Mouse (Mus musculus) kidney, postnatal 14 days (tissue): ENCODE data around the gene Gm43517.

ENCODE experiments used
- DNase-seq: peaks from one replicate; pipeline ENCODE4 v3.0.0; 2022; ENCODE audit warnings: mixed read lengths

The Gm43517 gene

DNA sequence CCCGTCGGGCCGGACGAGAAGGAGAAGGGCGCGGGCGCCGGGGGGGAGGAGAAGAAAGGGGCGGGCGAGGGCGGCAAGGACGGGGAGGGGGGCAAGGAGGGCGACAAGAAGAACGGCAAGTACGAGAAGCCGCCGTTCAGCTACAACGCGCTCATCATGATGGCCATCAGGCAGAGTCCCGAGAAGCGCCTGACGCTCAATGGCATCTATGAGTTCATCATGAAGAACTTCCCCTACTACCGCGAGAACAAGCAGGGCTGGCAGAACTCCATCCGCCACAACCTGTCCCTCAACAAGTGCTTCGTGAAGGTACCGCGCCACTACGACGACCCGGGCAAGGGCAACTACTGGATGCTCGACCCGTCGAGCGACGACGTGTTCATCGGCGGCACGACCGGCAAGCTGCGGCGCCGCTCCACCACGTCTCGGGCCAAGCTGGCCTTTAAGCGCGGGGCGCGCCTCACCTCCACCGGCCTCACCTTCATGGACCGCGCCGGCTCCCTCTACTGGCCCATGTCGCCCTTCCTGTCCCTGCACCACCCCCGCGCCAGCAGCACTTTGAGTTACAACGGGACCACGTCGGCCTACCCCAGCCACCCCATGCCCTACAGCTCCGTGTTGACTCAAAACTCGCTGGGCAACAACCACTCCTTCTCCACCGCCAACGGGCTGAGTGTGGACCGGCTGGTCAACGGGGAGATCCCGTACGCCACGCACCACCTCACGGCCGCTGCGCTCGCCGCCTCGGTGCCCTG is at the start of gene Gm43517:
TSS of gene Gm43517 (plus strand) at position 299 of the 755 bp plus-strand sequence.
- DNase-seq = no peak

DNA sequence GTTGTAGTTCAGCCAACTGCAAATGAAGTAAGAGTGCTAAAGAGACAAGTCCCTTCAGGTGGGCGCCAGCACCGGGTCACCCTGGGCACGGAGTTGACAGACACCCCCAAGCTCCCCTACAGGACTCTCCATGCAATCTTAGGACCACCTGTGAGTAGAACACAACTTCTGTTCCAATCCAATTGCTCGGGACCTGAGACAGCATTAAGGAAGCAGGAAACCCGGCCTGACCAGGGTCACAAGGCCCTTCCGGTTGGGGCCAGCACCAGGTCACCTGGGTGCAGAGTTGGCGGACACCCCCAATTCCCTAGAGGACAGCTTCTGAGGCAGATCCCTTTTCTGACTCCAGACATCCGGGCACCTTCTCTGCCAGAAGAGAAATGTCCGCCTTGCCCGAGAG is 35.3 kb upstream of the Gm43517 start:
- DNase-seq = no peak

DNA sequence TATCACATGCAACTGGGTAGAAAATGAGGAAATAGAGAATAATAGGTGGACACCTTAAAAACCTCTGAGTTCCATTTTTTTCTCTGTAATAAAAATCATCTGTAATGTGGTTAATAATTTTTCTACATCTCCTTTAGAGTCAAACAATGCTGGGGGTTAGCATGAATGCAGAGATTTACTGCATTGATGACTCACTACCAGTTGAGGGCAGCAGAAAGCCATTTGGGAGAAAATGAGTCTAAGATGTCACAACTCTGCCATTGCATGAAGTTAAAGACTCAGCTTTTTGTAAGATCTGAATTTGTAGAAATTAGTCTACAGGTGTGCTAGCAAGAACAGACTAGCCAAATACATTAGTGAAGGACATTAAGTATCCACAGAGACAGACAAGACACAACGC is 16.0 kb upstream of the Gm43517 start:
- DNase-seq = no peak

DNA sequence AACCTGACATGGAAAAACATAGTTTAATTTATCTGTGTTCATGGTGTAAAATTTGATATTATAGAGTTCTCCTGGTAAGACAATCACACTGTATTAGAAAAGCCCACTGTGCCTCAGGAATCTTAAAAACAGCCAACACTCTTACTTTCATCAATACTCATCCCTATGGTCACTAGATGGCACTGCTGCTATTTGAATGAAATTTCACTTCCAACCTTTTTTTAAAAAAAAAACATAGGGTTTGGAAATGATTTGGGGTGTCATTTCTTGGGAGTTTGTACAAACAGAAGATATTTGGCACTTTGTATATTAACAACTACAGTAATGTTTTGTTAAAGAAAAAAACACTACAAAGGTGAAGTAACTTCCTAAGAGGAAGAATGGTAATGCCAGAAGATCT is 12.8 kb upstream of the Gm43517 start:
- no peak for DNase-seq

DNA sequence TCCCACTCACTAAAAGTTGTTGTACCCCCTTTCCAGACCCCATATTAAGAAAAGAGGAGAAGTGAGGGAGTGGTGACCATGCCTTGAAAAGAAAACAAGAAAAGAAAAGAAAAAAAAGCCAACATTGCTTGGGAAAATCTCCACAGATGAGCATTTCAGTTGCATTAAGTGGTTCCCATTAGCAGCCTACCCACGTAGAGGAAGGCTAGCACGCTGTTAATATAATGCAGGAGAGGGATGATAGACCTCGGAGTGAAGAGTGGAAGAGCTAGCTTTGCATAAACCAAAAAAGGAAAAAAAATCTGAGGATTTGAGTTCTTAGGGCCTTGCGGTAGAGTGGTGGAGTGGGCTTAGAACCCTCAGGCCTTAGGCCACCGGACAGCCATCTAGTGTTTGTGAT is 11.8 kb upstream of the Gm43517 start:
- DNase-seq = no peak

DNA sequence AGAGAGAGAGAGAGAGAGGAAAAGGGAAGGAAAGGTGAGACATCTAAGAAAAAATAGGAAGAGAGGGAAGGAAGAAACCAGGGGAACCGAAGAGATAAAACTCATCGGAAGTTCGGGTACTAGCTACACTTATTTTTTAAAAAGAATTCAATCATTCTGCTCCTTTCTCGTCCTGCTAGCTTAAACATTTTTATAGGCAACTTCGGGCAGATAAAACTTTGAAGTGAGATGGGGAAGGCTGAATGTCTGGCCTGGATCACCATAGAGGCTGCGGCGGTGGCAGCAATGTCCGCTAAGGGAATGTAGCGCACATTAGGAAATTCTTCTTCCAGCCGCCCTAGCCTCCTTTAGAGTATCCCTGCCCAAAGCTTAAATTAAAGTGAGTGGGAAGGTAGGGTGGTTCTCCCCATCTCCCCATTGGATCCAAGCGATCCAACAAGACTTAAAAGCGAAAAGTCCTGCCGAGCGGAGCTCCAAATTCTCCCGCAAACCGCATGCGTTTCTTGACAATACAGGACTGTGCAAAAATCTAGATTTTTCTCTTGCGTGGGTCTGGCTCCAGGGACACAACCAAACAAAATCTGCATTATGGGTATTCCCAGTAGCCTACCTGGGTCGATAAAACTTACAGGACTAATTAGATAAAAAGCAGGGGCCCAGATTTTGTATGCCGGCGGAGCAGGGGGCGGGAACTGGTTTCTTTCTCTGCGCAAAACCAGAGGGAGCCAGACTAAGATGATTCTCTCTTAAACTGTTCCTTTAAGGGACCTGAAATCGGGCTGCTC is 11.0 kb upstream of the Gm43517 start:
- no peak for DNase-seq

DNA sequence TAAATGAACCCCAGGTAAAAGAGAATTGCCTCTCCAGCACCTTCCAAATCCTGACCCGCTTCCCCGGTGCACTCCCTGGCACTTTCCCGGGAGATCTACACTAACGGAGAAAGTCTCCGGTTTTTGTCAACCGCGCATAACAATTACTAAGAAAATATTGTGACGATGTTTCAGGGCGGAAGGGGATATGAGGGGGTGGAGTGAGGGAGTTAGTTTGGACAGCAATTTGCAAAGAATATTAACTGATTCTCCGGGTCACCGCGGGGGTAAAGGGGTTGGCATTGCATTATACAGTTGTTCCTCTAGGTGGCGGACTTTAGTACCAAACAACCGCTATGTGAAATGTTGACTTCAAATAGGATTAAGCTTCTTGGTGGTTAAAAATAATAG is 10.4 kb upstream of the Gm43517 start:
- no peak for DNase-seq

DNA sequence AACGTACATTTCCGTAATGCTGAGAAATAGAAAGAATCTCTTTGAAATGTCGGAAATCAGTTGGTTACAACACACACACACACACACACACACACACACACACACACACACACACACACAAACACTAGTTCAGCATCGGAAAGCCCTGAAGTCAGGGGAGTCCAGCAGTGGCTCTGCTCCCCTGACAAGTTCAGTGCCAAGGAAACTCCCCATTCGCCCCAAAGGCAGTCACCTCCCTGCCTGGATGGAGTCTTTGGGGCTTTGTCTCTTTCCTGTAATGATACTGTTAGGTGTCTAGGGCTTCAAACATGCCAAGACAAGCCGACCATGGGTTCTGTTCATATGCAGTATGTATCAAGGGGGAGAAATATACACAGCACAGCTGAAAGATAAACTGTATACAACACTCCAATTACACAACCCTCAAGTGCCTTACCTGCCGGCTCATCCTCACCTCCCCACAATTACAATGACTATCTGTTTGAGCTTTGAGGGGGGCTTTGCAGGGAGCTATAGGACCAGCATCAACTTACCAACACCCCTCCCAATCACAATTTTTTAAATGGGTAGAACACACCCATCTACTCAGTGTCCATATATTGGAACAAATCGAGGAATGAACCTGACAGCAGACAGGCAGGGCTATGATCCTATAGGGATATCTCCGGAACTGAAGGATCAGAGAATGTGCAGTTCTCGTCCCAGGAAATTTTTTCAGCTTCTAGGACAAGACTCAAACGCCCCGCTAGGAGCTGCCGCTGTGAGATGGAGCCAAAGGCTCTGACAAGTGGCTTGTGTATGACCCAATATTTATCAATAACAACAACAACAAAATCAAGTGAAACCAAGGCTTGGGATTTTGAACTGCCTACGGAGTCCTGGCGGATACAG is 9.3 kb upstream of the Gm43517 start:
- DNase-seq = no peak

DNA sequence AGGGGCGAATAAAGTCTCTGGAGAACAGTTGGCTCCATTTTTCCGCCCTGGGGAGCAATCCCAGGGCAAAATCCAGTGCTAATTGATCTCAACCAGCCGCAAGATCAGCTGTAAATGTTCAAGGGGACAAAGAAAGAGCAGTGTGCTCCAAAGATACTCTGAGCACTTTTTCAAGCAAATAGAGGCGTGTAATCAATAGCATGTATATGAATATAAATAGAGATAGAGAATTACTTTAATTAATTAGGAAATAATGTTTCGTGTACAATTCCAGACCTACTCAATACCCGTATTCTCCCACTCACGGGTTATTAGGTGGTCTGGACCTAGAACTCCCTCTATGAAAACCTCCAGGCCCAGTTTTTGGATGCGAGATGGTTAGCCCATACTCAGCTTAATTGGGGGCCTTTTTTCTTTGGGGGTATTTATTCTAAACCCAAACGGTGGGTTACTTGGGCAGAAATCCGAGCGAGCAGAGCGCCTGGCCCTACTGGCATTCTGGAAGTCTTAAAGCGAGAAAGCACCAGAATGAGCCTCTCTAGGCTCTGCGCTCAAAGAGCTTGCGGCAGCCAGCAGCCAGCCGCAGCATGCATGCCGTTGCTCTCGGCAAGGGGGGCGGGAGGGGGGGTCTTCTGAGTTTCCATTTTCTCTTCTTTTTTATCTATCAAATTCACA is 8.5 kb upstream of the Gm43517 start:
- DNase-seq = no peak

DNA sequence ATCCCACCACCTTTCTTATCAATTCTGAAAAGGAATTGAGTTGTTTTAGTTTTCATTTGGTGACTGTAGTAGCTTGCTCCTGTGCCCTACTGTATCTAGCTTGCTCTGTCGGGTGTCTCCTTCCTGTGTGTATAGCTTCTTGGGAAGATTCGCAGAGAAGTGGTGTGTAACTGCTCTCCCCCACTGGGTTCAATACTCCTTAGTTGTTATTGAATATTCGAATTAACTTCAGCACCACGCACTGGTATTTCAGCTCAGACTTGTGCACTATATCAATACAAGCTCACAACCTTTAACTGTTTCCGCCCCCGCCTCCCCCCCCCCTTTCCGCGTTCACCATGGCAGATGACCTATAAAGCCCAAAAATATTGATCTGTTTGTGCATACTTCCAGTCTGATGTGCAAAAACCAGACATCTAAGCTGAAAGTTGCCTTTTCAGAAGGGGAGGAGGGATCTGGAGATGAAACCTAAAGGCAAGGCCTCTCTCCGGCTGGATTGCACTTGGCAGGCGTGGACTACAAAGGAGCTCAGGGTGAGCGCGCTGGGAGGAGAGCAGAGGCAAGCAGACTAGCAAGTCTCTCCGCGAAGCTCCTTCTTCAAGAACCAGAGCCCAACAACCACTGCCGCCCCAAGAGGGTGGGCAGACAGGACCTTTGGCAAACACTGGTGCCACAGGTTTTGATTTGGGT is 7.5 kb upstream of the Gm43517 start:
- DNase-seq = no peak

DNA sequence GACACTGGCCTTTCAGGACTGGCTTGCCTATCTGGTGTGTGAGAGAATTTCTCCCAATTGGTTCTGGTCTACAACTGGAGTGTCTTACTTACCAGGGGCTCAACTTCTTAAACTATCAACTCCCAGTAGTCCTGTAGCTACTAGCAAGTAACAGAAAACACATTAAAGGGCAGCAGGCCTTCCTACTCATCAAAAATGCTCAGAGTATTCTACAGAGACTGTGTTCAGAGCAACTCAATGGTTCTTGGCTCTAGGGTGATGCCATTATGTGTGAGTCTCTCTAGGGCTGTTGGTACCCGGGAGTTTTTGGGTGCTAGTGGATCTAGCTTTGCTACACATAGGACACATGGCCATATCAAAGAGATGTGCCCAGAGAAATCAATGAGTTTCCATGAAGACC is 6.1 kb upstream of the Gm43517 start:
- no peak for DNase-seq

DNA sequence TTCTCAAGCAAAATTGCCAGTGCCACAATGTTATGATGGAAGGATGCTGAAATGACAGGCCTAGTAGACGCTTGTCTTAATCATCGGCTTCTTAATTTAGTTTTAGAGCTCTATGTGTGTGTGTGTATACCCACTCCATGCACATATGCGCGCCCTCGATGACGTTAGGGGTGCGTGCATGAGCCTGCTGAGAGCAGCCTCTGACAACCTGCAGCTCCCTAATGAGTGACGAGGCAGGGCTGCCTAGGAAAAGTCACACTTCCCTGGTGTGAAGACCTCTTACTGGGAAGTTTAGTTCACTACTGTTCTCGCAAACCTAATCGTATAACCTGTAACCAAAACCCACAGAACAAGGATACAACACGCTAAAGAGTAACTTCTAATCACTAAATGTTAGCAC is 5.5 kb upstream of the Gm43517 start:
- no peak for DNase-seq

DNA sequence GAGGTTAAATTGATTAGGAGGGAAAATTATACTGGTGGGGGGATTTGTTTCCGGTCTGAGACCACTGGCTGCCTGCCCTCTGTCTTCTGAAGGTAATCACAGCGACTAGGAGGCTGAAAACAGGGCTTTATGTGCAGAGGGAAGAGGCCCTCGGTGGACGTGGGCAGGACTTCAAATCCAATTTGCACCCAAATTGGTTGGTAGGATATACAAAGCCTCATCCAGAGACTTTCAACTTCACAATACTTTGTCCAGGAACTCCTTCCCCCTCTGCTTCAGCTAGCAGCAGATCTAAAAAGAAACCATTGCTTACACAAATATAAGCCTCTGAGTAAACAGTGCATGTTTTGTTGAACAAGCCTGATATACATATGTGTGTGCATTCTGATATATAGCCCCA is 4.5 kb upstream of the Gm43517 start:
- DNase-seq = no peak

DNA sequence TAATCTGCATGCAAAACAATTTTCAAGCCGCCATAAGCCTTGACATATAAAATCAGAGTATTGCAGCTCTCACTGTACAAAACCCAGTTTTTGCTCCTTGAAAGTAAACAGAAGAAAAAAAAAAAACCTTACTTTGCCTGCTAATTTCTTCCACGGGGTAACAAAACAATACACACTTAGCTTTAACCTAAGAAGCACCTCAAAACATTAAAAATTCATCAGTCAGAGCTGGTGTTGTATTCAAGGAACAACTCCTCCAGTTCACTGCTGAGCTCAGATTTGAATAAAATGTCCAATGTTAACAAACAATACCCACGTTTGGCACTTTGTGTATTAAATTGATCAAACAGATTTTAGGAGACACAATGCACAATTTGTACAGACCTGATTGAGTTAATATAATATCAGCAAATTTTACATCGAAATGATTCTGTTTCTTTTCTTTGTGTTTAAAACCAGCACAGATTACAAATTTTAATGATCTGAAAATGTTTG is 3.9 kb upstream of the Gm43517 start:
- no peak for DNase-seq

DNA sequence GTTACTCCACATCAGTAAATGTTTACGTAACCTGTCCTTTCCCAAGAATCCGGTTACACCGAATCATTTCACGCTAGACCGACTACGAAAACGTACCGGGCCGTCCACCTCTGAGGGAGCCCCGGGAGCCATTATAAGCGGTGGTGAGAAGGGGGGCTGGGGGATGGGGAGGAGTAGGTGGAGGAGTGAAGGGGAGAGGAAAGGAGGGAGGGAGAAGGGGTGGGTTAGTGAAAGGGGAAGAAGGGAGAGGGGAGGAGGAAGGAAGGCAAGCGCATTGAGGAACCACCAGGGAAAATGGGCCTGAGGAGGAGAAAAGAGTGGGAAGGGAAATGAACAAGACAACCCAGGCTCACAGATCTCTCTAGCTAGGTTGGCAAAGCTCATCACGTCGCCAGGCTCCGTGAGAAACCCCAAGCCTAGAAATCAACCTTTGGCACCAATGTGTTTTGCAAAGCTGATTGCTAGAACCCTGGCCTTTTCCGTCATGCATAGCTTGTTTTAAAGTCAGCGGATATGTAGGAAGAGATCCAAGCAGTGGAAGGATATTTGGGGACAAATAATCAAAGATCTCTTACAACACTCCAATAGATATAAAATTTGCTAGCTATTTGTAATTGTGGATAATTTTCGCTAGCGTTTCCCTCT is 3.1 kb upstream of the Gm43517 start:
- no peak for DNase-seq

DNA sequence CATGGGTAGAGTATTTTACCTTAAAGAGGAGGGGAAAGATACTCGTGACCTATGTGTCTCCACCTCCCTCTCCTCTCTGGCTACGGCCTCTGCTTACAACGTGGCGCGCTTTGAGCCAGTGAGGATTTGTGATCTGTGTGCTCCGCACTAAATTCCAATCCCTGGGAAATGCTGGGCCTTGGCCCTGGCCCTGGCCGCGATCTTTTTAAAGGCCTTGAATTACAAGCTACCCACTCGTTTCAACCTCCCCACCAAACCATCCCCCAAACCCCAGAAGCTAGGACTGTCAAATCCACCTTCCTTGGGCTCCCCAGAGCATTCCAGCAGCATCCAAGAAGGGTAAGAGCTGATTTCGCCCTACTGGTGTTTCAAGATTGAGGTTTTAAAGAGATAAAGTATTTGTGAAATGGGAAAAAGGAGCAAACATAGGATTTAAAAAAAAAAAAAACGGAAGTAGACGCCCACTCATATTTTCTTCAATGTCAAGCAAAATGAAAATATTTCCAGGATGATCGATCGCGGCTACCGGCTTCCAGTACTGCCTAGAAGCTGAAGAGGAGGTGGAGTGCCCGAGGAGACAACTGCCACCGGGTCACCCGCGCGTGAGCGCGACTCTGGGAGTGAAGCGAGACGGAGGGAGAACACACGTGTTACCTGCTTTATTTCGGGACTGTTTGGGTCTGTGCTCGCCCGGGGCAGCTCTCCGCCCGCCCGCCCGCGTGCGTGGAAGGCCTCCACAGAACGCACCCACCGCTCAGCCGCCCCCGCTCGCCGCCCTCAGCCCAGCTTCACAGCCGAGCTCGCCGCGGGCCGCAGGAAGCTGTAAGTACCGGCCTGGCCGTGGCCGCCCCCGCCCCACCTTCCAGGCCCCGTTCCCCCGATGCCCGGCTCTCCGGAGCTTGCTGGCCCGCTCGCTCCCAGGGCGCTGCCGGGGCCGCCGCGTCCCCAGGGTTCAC is 2.1 kb upstream of the Gm43517 start, which contains the start of gene Foxg1:
TSS of gene Foxg1 (plus strand) at position 96 of the 956 bp plus-strand sequence.
- DNase-seq = no peak

DNA sequence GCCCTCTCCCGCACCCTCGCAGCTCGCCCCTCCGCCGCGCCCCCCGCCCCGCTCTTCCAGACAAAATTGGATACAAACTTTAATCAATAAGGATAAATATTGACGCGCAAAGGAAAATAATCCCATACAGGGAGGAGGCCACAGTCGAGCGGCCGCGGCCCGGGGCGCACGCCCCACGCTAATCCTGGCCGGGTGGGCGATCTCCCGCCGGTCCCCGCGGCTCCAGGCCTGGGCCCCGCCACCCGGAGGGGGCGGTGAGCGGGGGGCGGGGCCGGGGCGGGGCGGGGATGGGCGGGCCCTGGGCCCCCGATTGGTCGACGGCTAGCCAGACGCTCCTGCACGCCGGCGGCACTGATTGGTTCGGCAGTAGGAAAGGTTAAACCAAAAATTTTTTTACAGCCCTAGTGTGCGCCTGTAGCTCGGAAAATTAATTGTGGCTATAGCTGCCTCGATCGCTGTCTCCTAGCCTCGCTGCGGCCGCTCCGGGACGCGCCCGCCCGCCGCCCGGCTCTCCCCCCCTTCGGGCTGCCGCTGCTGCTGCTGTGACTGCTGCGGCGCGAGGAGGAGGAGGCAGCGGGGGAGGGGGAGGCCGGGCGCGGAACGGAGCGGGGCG is 1.3 kb upstream of the Gm43517 start:
- no peak for DNase-seq

DNA sequence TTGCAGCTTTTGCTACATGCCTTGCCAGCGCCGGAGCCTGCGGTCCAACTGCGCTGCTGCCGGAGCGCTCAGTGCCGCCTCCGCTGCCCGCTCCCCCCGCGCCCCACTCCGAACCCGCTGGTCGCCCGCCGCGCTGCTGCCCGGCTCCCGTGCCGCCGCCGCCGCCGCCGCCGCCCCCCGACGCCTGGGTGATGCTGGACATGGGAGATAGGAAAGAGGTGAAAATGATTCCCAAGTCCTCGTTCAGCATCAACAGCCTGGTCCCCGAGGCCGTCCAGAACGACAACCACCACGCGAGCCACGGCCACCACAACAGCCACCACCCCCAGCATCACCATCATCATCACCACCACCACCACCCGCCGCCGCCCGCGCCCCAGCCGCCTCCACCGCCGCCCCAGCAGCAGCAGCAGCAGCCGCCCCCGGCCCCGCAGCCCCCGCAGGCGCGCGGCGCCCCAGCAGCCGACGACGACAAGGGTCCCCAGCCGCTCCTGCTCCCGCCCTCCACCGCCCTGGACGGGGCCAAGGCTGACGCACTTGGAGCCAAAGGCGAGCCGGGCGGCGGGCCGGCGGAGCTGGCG is 589 bp upstream of the Gm43517 start:
- no peak for DNase-seq

DNA sequence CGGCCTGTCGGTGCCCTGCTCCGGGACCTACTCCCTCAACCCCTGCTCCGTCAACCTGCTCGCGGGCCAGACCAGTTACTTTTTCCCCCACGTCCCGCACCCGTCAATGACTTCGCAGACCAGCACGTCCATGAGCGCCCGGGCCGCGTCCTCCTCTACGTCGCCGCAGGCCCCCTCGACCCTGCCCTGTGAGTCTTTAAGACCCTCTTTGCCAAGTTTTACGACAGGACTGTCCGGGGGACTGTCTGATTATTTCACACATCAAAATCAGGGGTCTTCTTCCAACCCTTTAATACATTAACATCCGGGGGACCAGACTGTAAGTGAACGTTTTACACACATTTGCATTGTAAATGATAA is 637 bp downstream of the Gm43517 start:
- no peak for DNase-seq
